Mouse (Mus musculus) R1 (cell line): ENCODE data around the gene Akr1b3.
A peak's percentile ranks its signal among the peaks of the same experiment; 100 is the strongest.

Experiments used
- DNase-seq: peaks from one replicate; pipeline ENCODE4 v3.0.0-alpha.2; 2018; ENCODE audit warnings: low read depth, low spot score

Akr1b3 gene

GRCm38 (mm10) chr6:34316854-34317771 lies at the start of gene Akr1b3:
Akr1b3 (minus strand) TSS chr6:34317478.
- DNase-seq: peak; percentile 98

- peak; percentile 55 for DNase-seq
Observed at GRCm38 (mm10) chr6:34364217-34365136, 47.2 kb upstream of the Akr1b3 start.

GRCm38 (mm10) chr6:34355841-34356240 lies 38.6 kb upstream of the Akr1b3 start:
- DNase-seq: no peak

GRCm38 (mm10) chr6:34355349-34355747 lies 38.1 kb upstream of the Akr1b3 start:
- DNase-seq: no peak

- DNase-seq: no peak
Observed at GRCm38 (mm10) chr6:34354354-34355348, 37.4 kb upstream of the Akr1b3 start.

GRCm38 (mm10) chr6:34353658-34354353 lies 36.5 kb upstream of the Akr1b3 start, which contains the start of gene Akr1b8:
Akr1b8 (plus strand) TSS chr6:34354119.
- no peak for DNase-seq

GRCm38 (mm10) chr6:34352401-34352800 lies 35.1 kb upstream of the Akr1b3 start:
- no peak for DNase-seq

- peak; percentile 60 for DNase-seq
Observed at GRCm38 (mm10) chr6:34351481-34351880, 34.2 kb upstream of the Akr1b3 start.

- no peak for DNase-seq
Observed at GRCm38 (mm10) chr6:34350037-34350699, 32.9 kb upstream of the Akr1b3 start.

- peak; percentile 90 for DNase-seq
Observed at GRCm38 (mm10) chr6:34346096-34346898, 29.0 kb upstream of the Akr1b3 start.

GRCm38 (mm10) chr6:34344935-34345334 lies 27.7 kb upstream of the Akr1b3 start:
- peak; percentile 100 for DNase-seq

- peak; percentile 100 for DNase-seq
Observed at GRCm38 (mm10) chr6:34344135-34344850, 27.0 kb upstream of the Akr1b3 start.

GRCm38 (mm10) chr6:34343426-34343825 lies 26.1 kb upstream of the Akr1b3 start:
- DNase-seq: peak; percentile 59

GRCm38 (mm10) chr6:34342476-34342875 lies 25.2 kb upstream of the Akr1b3 start:
- no peak for DNase-seq

- DNase-seq: no peak
Observed at GRCm38 (mm10) chr6:34341991-34342390, 24.7 kb upstream of the Akr1b3 start.

- DNase-seq: no peak
Observed at GRCm38 (mm10) chr6:34337799-34338198, 20.5 kb upstream of the Akr1b3 start.

GRCm38 (mm10) chr6:34334673-34335072 lies 17.4 kb upstream of the Akr1b3 start:
- no peak for DNase-seq

- peak; percentile 95 for DNase-seq
Observed at GRCm38 (mm10) chr6:34331804-34332203, 14.5 kb upstream of the Akr1b3 start.
